Mouse (Mus musculus) induced T-regulatory cell, adult 2 months (primary cell): Measurements from ENCODE around the gene Rpl15.
A peak's percentile ranks its signal among the peaks of the same experiment; 100 is the strongest.
"Not testable (repeated sequence)": the region's sequence is repeated elsewhere in the genome, so short reads cannot be mapped to it uniquely, and the experiment has no call there.

ENCODE experiments used
- DNase-seq: peaks from one replicate; pipeline ENCODE4 v3.0.0-alpha.2; 2012; ENCODE audit warnings: low read depth

The Rpl15 gene

DNA sequence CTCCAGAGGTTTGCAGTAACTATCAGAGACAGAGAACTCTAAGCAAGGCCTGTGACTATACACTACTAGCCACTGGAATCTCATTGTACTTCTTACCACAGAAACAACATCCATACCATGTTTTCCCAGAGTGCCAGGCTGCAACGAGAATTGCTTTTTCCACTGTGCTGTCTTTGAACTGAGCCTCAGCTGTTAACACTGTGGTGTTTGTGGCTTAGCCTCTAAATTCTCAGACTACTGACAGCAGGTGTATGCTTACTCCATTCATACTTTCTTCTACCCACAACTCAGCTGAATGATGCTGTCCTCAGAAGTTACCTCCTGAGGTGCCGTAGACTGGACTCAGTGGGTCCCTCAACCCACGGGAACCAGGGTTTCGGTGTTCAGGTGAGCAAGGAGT lies 29.4 kb downstream of the Rpl15 start:
- DNase-seq = no peak

DNA sequence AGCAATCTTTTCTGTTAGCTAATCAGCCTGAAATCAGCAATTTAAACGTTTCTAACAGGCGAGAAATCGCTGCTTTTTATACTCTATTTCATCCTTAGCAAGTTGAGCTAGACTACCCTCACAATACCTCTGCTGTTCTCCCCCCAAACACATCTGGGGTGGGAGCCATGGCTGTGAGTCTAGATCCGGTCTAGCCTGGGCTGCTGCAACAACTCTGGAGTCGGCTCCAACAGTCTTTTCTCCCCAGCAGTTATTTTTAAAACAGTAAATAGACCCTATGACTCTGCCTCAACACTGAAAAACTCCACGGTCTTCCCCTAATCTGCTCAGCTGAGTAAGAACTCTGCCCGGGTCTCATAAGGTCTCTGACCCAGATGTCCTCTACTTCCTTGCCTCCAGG lies 31.1 kb downstream of the Rpl15 start:
- no peak for DNase-seq

DNA sequence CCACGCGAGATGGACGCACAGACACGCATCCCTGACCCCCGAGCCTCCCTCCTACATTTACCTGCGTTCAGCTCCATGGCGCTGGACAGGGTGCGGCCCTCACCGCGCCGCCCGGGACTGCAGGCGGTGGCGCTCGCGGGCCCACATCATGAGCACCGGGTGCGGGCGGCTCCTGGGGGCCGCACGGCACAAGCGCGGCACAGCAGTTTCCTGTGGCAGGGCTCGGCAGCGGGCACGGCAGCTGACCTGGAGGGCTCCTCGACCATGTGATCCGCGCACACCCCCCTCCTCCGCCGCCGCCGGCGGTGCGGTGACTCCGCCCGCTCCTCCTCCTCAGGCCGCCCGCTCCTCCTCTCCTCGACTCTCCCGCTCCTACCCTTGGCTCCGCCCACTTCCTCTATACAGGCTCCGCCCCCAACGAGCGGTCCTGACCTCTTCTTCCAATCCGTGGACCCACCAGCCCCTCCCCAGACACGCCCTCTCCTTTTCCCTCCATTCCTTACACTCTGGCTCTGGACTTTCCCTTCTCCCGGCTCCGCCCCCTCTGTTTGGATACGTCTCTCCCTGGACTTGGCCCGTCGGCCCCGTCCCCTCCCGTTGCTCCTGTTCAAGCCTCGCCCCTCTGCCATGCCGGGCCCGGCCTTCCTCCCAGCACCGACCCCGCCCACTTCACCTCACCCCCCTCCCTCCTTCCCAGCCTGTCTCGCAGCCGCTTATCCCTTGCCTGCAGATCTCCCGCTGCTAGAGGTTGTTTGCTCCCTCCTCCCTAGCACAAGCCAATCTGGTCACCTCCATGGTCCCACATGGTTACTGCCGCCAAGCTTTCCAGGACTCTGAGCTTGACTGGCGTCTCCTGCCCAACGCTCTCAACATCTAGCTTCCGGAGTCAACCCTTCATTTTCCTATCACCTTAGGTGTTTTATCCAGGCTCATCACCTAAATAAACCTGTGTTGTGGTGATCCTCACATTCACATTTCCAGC lies 32.1 kb downstream of the Rpl15 start, which contains the start of gene Nr1d2:
Nr1d2 (minus strand) TSS at position 378 of the 982 bp plus-strand sequence.
- peak; percentile 99 for DNase-seq

DNA sequence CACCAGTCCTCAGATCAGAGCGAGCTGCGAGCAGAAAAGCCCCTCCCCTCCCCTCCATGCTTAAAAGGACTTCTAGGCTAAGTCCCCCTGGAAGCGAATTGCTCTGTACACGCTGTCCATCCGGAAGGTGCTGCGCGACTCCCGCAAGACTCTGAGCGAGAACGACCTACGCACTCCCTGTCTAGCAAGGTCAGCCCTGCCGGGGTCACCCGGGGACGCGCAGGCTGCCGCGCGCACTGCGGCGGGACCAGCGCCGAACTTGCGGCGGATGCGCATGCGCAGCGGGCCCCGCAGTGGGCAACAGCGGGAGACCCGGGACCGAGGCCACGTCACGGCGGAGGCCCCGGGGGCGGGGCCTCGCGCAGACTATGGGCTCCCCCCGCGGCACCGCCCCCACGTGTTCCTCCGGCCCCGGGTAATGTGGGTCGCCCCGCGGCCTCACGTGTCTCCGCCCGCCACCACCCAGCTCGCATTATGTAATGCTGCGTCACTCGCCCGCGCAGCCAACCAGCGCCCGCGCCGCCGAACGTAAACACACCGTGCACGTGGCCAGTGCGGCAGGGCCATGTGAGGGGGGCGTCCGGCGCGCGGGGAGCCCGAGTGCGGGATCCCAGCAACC lies 33.0 kb downstream of the Rpl15 start:
- peak; percentile 96 for DNase-seq

DNA sequence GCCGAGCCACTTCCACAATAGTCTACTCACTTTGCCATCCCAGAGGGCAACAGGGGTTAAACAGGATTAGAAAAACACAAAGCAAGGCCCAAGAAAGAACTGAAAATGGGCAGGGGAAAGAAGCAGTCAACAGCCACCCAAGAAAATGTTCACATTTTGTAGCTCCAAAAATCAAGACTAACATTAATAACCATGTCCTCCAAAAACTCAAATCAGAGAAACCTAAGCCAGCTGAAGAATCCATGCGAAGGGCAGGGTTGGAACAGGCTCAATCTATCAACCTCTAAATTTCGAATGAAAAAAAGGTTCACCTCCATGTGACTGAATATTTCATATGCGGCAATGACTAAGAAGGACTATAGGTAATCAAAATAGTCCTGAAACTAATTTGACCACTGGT lies 33.8 kb downstream of the Rpl15 start:
- no peak for DNase-seq

DNA sequence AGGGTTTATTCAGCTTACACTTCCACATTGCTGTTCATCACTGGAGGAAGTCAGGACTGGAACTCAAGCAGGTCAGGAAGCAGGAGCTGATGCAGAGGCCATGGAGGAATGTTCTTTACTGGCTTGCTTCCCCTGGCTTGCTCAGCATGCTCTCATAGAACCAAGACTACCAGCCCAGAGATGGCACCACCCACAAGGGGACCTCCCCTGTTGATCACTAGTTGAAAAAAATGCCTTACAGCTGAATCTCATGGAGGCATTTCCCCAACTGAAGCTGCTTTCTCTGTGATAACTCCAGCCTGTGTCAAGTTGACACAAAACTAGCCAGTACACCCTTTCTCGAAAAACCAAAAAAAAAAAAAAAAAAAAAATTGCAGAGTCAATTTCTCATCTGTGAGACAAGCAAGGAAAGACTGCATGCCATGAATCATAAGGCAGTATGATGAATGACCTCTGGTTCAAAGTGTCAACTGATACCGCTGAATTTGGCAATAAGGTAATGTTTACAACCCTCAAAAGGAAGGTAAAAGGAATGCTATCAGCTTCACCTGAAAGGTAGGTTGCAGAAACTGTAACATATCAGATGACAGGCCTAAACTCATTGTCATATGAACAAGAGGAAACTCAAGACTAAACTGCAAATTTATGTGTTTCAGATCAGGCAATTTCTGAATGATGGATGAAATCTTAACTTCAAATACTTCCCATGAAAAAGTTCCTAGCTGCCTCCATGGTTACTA lies 34.5 kb downstream of the Rpl15 start:
- peak; percentile 23 for DNase-seq

DNA sequence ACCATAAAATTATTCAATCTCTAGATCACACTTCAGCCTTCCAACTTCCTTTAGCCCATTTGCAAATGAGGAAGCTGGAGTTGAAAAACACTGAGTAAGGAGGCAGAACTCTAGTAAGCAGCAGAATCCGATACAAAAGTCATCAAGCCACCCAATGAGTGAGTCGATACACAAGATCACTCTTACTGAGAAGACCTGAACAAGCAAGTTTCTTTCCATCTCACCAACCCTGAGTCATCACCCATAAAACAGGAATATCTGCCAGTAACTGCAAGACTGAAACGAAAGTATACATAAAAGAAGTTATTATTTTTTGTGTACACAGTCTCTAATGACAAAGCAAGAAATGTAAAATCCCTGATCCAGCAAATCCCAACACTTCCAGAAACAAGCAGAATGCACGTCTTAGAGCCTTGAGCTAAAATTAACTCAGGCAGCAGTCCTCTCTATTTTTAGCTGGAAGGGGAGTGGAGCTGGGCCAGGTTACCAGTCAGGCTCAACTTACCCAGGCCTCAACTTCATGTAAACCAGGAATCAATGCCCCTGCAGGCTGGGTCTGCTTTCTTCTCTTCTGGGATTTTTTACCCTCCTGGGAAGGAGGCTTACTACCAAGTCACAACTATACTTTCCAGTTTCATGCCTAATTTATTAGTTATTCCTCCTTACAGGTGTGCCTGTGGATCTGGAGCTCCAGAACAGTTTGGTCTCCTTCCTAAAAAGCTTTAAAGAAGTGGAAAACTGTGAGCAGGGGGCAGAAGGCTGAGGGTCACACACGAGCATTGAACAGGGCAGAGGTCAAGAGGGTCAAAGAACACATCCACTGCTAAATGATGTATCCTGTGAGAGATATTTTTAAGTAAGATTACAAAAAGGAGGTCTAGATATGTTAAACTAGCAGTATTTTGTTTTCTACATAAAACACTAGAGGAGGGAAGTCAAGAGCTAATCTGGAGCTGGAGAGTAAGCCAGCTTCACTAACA lies 36.9 kb downstream of the Rpl15 start:
- peak; percentile 25 for DNase-seq

DNA sequence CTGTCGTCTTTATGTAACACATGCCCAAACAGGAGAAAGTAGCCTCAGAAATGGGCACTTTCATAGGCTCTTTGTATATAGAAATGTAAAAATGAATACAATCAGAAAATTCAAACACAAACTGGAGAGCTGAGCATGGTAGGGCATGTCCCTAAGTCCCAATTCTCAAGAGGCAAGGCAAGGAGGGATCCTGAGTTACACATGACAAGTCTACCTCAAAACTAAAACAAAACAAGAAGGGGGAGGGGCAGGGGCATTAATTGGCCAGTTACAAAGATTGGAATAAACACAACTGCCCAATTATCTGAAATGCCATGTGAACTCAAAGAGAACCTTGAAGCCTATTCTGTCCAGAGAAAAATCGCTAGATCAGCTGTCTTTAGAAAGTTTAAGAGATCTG lies 38.1 kb downstream of the Rpl15 start:
- DNase-seq = no peak

DNA sequence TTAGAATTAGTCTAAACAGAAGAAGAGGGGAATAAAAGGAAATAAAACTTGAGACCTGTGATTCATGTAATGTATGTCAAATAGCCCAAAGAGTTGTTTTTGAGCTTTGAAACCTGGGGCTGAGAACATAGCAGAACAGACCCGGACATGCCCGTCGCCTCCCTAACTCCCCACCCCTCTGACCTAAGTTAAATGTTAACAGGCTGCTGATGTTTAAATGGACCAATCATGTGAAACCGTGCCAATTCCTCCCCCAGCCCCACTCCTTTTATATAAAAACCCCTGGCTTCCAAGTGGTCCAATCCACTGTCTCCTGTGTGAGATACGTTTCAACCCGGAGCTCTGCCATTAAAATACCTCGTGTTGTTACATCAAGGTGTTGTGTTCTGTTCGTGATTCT lies 39.3 kb downstream of the Rpl15 start:
- DNase-seq = not testable (repeated sequence)

DNA sequence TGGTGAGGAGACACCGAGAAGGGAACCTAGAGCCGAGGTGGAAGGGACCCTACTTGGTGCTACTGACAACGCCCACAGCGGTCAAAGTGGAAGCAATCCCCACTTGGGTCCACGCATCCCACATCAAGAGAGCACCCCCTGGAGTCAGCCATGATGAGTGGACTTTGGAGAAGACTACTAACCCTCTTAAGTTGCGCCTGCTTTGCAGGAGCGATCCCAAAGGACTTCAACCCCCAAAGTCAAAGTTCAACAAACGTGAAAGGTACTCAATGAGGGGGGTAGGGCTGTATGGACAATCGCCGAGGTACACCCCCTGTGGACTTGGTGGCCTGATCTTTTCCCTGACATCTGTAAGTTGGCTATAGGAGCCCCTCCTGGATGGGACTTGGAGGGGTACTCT lies 41.4 kb downstream of the Rpl15 start:
- DNase-seq = not testable (repeated sequence)

DNA sequence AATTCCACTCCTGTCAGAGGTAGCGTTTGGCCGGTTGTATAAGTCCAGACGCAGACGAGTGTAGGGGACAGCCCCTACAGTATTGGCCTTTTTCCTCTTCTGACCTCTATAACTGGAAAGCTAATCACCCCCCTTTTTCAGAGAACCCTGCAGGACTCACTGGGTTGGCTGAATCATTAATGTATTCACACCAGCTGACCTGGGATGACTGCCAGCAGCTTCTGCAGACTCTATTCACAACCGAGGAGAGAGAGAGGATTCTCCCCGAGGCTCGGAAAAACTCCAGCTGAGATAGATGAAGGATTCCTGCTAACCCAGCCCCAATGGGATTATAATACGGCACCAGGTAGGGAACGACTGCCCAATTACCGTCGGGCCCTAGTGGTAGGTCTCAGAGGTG lies 45.0 kb downstream of the Rpl15 start:
- not testable (repeated sequence) for DNase-seq

DNA sequence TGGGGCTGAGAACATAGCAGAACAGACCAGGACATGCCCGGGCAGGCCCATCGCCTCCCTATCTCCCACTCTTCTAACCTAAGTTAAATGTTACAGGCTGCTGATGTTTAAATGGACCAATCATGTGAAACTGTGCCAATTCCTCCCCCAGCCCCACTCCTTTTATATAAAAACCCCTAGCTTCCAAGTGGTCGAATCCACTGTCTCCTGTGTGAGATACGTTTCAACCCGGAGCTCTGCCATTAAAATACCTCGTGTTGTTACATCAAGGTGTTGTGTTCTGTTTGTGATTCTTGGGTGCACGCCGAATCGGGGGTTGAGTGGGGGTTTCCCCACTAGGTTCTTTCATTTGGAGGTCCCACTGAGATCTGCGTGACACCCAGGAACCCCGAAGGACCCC lies 45.8 kb downstream of the Rpl15 start:
- not testable (repeated sequence) for DNase-seq

DNA sequence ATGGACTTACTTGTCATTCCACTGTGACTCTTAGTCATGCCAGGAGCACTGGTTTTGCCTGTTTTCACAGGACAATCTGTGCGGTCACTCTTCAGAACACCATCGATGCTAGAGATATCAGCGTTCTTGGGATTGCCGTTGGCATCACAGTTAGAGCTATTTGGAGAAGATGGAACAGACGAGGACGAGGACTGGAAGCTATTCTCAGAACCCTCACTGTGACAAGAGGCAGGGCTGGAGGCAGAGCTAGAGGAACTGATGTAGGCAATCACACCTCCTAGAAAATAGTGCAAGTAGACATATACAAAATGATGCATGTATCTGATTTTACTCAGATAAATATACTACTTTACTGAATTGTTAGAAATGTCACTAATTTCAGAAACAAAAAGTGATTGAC lies 49.2 kb downstream of the Rpl15 start:
- no peak for DNase-seq
